Mouse (Mus musculus) CH12.LX (cell line): Measurements from ENCODE around the gene Ifngr2.

ENCODE experiments used
- CTCF ChIP-seq, 2 experiments: IDR thresholded peaks in 1 of 2; conservative IDR thresholded peaks in 1 of 2; 2 replicates each; pipeline ENCODE4 v1.5.1; 2011 to 2012; ENCODE audit warnings: low read depth in 2 of 2, low read length in 2 of 2, improper control_type of control experiment in 1 of 2, inconsistent platforms in 1 of 2, mild to moderate bottlenecking in 1 of 2, moderate library complexity in 1 of 2
- EP300 ChIP-seq: IDR thresholded peaks from 2 replicates; pipeline ENCODE4 v1.6.1; 2011; ENCODE audit warnings: low read length, improper control_type of control experiment
- HCFC1 ChIP-seq: IDR thresholded peaks from 2 replicates; pipeline ENCODE4 v1.6.1; 2012; ENCODE audit warnings: low read depth, mild to moderate bottlenecking, inconsistent platforms, low read length, improper control_type of control experiment
- MAFK ChIP-seq: IDR thresholded peaks from 2 replicates; pipeline ENCODE4 v1.6.1; 2011; ENCODE audit warnings: low read length, improper control_type of control experiment; ENCODE audit not compliant: insufficient replicate concordance
- MAX ChIP-seq: IDR thresholded peaks from 2 replicates; pipeline ENCODE4 v1.6.1; 2011; ENCODE audit warnings: low read length, improper control_type of control experiment
- MYC ChIP-seq: IDR thresholded peaks from 2 replicates; pipeline ENCODE4 v1.6.1; 2011; ENCODE audit warnings: low read depth, mild to moderate bottlenecking, improper control_type of control experiment, low read length
- POLR2A ChIP-seq: IDR thresholded peaks from 2 replicates; pipeline ENCODE4 v1.6.1; 2011; ENCODE audit warnings: low read depth, mild to moderate bottlenecking, improper control_type of control experiment, low read length
- TCF12 ChIP-seq: IDR thresholded peaks from 2 replicates; pipeline ENCODE4 v1.6.1; 2014; ENCODE audit warnings: low read depth, mild to moderate bottlenecking, inconsistent platforms, low read length, improper control_type of control experiment
- USF1 ChIP-seq: IDR thresholded peaks from 2 replicates; pipeline ENCODE4 v1.6.1; 2014; ENCODE audit warnings: low read depth, mild to moderate bottlenecking, inconsistent platforms, low read length, improper control_type of control experiment
- ZC3H11A ChIP-seq: IDR thresholded peaks from 2 replicates; pipeline ENCODE4 v1.6.1; 2012; ENCODE audit warnings: low read depth, mild to moderate bottlenecking, inconsistent platforms, low read length, improper control_type of control experiment

- TF ChIP-seq MYC (peak; percentile 68; the same call in 1 of the 2 replicates), HCFC1 (no peak), CTCF (conservative IDR thresholded peaks at IDR 0.05 in 1 of 2, IDR thresholded peaks at IDR 0.05 in 1 of 2; ENCODE audit: low read depth in 2 of 2, low read length in 2 of 2) (peak; percentile 31 to 96; a peak in 2 of 4 replicates), TCF12 (peak; percentile 44; the same call in 1 of the 2 replicates), POLR2A (no peak), MAFK (peak; percentile 56; the same call in 1 of the 2 replicates), MAX (no peak; the same call in 1 of the 2 replicates), USF1 (no peak), EP300 (peak; percentile 58), ZC3H11A (peak; percentile 62)
Measured at GRCm38 (mm10) chr16:91561099-91561498, 14.2 kb downstream of the Ifngr2 start.
